Mouse (Mus musculus): ENCODE results near the gene Ifne.

- TF ChIP-seq CTCF (IDR thresholded peaks at IDR 0.05; ENCODE audit: borderline replicate concordance, control insufficient read depth, extremely low read depth, insufficient read depth, low read length, poor library complexity) (no peak), POLR2A (IDR thresholded peaks at IDR 0.05; ENCODE audit: control insufficient read depth, extremely low read depth, insufficient read depth, low read length, poor library complexity) (no peak)
Observed at GRCm38 (mm10) chr4:88849698-88850097, 30.3 kb downstream of the Ifne start, which contains the start of gene Ifna1.

All from thymus, adult 2 months (tissue).